Mouse (Mus musculus) natural killer cell, adult 2 months (primary cell): ENCODE results near the gene Ubr4.

Experiments used
- DNase-seq, 2 experiments: peaks; one replicate each; pipeline ENCODE4 v3.0.0; 2022; ENCODE audit warnings: low spot score in 2 of 2

The Ubr4 gene

DNA sequence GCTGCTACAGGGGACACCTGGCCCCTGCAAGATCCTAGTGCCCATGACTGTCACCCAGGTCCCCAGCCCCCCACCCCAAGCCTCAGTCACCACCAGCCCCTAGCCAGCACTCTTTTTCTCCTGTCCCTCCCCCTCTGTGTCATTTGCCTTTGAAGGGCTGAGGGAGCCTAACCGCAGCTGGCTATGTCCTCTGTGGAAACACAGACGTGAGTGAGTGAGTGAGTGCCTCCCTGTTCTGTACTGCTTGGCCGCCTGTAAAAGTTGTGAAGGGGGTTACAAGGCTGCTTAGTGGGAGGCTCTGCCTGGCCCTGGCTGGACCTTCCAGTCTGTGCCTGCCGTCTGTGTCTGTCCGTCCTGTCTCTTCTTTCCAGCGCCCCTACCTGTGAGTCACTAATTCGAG is 183.3 kb downstream of the Ubr4 start:
- no peak for DNase-seq

DNA sequence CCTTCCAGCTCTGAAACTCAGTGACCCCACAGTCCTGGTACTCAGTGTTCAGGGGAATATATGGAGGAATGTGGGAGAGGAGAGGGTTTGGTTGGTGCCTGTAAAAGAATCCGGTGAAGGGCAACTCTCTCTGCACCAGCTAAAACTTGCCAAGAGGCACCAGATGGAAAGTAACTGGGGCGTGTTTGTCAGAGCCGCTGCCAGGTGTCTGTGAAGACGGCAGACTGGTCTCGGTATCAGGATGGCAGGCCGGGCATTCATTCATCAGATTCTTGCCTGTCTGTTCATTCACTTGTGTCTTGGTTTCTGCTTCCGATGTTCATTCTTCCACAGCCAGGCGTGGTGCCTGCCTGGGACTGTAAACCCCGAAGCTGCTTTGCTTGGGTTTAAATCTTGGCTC is 184.3 kb downstream of the Ubr4 start:
- no peak for DNase-seq
